Mouse (Mus musculus): ENCODE data around the gene Ndufaf7.

- TF ChIP-seq CTCF (conservative IDR thresholded peaks at IDR 0.05; ENCODE audit: low read length) (no peak), POU5F1 (IDR thresholded peaks at IDR 0.05; ENCODE audit: borderline replicate concordance, low read length) (no peak), NANOG (IDR thresholded peaks at IDR 0.05; ENCODE audit: borderline replicate concordance, low read length) (no peak)
Measured at GRCm38 (mm10) chr17:78903158-78903557, 33.8 kb upstream of the Ndufaf7 start.
